Mouse (Mus musculus) neural tube, embryonic 11.5 days (tissue): ENCODE results near the gene Fam19a5. TPM values are rescaled to one million over a fixed set of nuclear protein-coding genes. Genes with fewer than 3 reads are reported as not detected.
A peak's percentile ranks its signal among the peaks of the same experiment; 100 is the strongest.

Experiments
- ATAC-seq: fragments of 200-750 bp; cut with Nextera tagmentation; 2 replicates; pipeline ENCODE4 v1.8.0; 2017; ENCODE audit warnings: moderate number of reproducible peaks, mild to moderate bottlenecking, moderate TSS enrichment, moderate library complexity; ENCODE audit not compliant: insufficient read depth, low FRiP score, low TSS enrichment
- DNase-seq: peaks from one replicate; pipeline ENCODE4 v3.0.0-alpha.2; 2015; ENCODE audit warnings: low spot score
- H3K27ac ChIP-seq: fragments of 300-500 bp; sonication (generic); 2 replicates; pipeline ENCODE4 v1.5.1; 2014; ENCODE audit warnings: low read depth, mild to moderate bottlenecking, low read length
- H3K27me3 ChIP-seq: fragments of 300-500 bp; sonication (generic); 2 replicates; pipeline ENCODE4 v1.6.1; 2014; ENCODE audit warnings: mild to moderate bottlenecking, low read length, mixed read lengths; ENCODE audit not compliant: control insufficient read depth, insufficient read depth
- H3K36me3 ChIP-seq: fragments of 300-500 bp; sonication (generic); 2 replicates; pipeline ENCODE4 v1.6.1; 2014; ENCODE audit warnings: mild to moderate bottlenecking, low read length, moderate library complexity, mixed read lengths; ENCODE audit not compliant: control insufficient read depth, insufficient read depth
- H3K4me1 ChIP-seq: fragments of 300-500 bp; sonication (generic); 2 replicates; pipeline ENCODE4 v1.6.1; 2014; ENCODE audit warnings: low read length, mixed read lengths; ENCODE audit not compliant: control insufficient read depth, insufficient read depth
- H3K4me2 ChIP-seq: fragments of 300-500 bp; sonication (generic); 2 replicates; pipeline ENCODE4 v1.6.1; 2014; ENCODE audit warnings: low read depth, mild to moderate bottlenecking, moderate library complexity
- H3K4me3 ChIP-seq: fragments of 300-500 bp; sonication (generic); 2 replicates; pipeline ENCODE4 v1.5.1; 2014; ENCODE audit warnings: low read depth, low read length
- H3K9ac ChIP-seq: fragments of 300-500 bp; sonication (generic); 2 replicates; pipeline ENCODE4 v1.6.1; 2014; ENCODE audit warnings: mild to moderate bottlenecking, low read length
- H3K9me3 ChIP-seq: fragments of 300-500 bp; sonication (generic); 2 replicates; pipeline ENCODE4 v1.6.1; 2016; ENCODE audit warnings: low read length; ENCODE audit not compliant: control insufficient read depth
- WGBS: fragments of 180-500 bp; shearing (Covaris S2); extraction: QIAGEN DNeasy Blood & Tissue Kit; methylation state at CpG from one replicate; pipeline ENCODE4 v1.1.7; 2014; 5-methylcytosine and 5-hydroxymethylcytosine counted together
- polyA plus RNA-seq: library from polyadenylated mRNA; unstranded; fragments of >200 nt; fragmentation: Nextera tagmentation; extraction: Ambion mirVana; gene quantifications from 2 replicates; pipeline ENCODE4 v1.2.1, GENCODE M21; 2014

The Fam19a5 gene
- polyA plus RNA-seq, 1 experiment from 2014 or later = 9.4 TPM

GRCm38 (mm10) chr15:87598636-87599035 is 54.5 kb downstream of the Fam19a5 start:
- WGBS = 93% methylated on average over 4 of the region's 4 CpGs
- H3K27ac ChIP-seq = no peak overlapping the region
- H3K4me1 ChIP-seq = no peaks in the 10 kb centered on the region
- H3K27me3 ChIP-seq = no peaks in the 10 kb centered on the region
- no peak for ATAC-seq
- H3K4me2 ChIP-seq = no peak overlapping the region
- DNase-seq = no peak
- H3K9me3 ChIP-seq = no peaks in the 10 kb centered on the region
- H3K36me3 ChIP-seq = no peaks in the 10 kb centered on the region
- H3K4me3 ChIP-seq = no peak overlapping the region
- no peak overlapping the region for H3K9ac ChIP-seq

DNA sequence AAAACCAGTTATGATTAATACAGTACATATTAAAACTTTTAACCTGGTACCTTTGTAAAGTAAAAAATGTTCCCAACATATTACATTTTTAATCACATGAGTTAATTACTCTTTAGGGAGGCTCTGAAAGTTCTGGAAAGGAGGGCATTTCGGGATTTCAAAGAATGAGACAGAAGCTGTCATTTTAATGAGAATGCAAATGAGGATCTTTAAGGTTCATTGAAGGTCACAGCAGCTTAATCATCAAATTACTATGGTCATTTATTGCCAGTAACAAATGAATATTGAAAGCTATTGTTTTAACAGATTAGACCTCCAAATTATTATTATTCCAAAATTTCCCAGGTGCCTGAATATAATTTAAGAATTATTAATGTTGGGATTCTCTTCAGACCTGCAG is 59.2 kb downstream of the Fam19a5 start:
- no peak for DNase-seq
- H3K9me3 ChIP-seq = no peaks in the 10 kb centered on the region
- H3K36me3 ChIP-seq = no peaks in the 10 kb centered on the region
- no peak overlapping the region for H3K9ac ChIP-seq
- H3K4me3 ChIP-seq = no peak overlapping the region
- 57% methylated on average over 1 of the region's 1 CpGs for WGBS
- no peak for ATAC-seq
- H3K27me3 ChIP-seq = no peaks in the 10 kb centered on the region
- no peak overlapping the region for H3K4me2 ChIP-seq
- H3K4me1 ChIP-seq = no peaks in the 10 kb centered on the region
- H3K27ac ChIP-seq = no peak overlapping the region

DNA sequence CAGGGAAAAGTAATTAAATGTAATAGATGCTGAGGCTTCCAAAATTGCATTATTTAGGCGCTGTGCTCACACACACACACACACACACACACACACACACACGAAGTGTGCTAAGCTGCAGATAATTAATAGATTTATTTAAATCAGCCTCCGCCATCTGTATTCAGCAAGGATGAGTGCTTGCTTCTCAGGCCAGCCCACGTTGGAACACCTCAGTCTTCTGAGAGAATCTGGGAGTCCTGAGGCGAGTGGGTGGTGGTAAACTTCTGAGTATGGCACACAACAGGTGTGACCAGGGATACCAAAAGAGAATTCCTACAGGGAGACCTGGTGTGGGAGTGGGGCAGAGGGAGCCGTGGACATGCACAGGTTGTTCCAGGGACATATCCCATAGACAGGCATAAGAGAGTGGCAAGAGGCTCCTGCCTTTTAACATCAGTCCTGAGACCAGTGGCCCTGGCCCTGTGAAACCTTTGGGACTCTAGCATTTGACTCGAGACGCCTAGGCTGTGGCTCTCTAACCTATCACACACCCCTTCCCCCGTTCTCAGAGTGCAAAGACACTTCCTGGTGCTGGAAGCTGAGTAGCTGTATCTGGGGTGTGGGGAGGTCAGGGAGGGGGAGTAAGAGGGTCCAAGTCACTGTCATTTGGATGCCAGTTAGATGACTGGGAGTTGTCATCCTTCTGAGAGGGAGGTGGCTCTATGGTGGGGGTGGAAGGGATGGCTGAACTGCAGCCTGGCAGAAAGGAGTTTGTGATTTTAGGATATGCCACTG is 61.6 kb downstream of the Fam19a5 start:
- Histone ChIP-seq H3K9ac (no peak overlapping the region; the same call in 1 of the 2 replicates), H3K27ac (no peak overlapping the region), H3K4me2 (no peak overlapping the region), H3K36me3 (no peaks in the 10 kb centered on the region), H3K4me1 (no peaks in the 10 kb centered on the region), H3K4me3 (no peak overlapping the region), H3K9me3 (no peaks in the 10 kb centered on the region), H3K27me3 (no peaks in the 10 kb centered on the region)
- DNase-seq (no peak), ATAC-seq (no peak)
- 67% methylated on average over 9 of the region's 9 CpGs for WGBS

GRCm38 (mm10) chr15:87606702-87607101 is 62.6 kb downstream of the Fam19a5 start:
- Histone ChIP-seq H3K9ac (no peak overlapping the region), H3K4me3 (no peak overlapping the region), H3K27me3 (no peaks in the 10 kb centered on the region), H3K4me1 (no peaks in the 10 kb centered on the region), H3K9me3 (no peaks in the 10 kb centered on the region), H3K36me3 (no peaks in the 10 kb centered on the region), H3K4me2 (no peak overlapping the region), H3K27ac (no peak overlapping the region)
- DNase-seq (no peak), ATAC-seq (no peak)
- 92% methylated on average over 10 of the region's 10 CpGs for whole genome bisulfite sequencing

- no peak for ATAC-seq
- no peak overlapping the region for H3K9ac ChIP-seq
- H3K36me3 ChIP-seq = no peaks in the 10 kb centered on the region
- H3K4me1 ChIP-seq = no peaks in the 10 kb centered on the region
- H3K27ac ChIP-seq = no peak overlapping the region
- no peaks in the 10 kb centered on the region for H3K27me3 ChIP-seq
- WGBS = 70% methylated on average over 1 of the region's 1 CpGs
- no peak for DNase-seq
- no peak overlapping the region for H3K4me2 ChIP-seq
- no peaks in the 10 kb centered on the region for H3K9me3 ChIP-seq
- H3K4me3 ChIP-seq = no peak overlapping the region
These were observed 65.1 kb downstream of the Fam19a5 start for GRCm38 (mm10) chr15:87609236-87609635.

- Histone ChIP-seq H3K4me3 (peak overlapping the region; percentile 73), H3K27ac (peak overlapping the region; percentile 70), H3K9ac (peak overlapping the region; percentile 80), H3K9me3 (no peaks in the 10 kb centered on the region), H3K4me1 (peaks cover 11% of the 10 kb centered on the region), H3K4me2 (peak overlapping the region; percentile 94), H3K36me3 (no peaks in the 10 kb centered on the region), H3K27me3 (no peaks in the 10 kb centered on the region)
- peak; percentile 92 for DNase-seq
- under 1% methylated on average over 51 of the region's 86 CpGs for WGBS
- ATAC-seq = peak; percentile 78
These were observed 80.0 kb downstream of the Fam19a5 start for GRCm38 (mm10) chr15:87623966-87624609.

DNA sequence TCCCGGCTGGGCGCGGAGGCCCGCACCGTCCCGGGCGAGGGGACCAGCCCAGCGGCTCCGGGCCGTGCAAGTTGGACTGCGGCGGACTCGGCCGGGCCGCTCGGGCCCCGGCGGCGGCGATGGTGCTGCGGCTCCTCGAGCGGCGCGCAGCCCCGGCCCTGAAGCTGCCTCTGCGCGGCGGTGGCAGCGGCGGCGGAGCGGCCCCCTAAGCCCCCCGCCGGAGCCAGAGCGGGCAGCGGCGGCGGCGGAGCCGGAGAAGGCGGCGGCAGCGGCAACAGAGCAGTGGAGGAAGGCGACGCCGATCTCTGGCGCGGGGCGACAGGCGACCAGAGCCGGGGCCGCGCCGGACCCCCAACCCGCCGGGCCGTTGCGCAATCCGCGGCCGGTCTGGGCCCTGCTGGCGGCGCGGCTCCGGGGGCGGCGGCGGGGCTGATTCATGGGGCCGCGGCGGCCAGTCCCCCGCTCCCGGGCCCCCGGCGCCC is 80.6 kb downstream of the Fam19a5 start:
- WGBS = 0% methylated on average over 28 of the region's 76 CpGs
- peak; percentile 58 for DNase-seq
- peak overlapping the region; percentile 80 for H3K9ac ChIP-seq

DNA sequence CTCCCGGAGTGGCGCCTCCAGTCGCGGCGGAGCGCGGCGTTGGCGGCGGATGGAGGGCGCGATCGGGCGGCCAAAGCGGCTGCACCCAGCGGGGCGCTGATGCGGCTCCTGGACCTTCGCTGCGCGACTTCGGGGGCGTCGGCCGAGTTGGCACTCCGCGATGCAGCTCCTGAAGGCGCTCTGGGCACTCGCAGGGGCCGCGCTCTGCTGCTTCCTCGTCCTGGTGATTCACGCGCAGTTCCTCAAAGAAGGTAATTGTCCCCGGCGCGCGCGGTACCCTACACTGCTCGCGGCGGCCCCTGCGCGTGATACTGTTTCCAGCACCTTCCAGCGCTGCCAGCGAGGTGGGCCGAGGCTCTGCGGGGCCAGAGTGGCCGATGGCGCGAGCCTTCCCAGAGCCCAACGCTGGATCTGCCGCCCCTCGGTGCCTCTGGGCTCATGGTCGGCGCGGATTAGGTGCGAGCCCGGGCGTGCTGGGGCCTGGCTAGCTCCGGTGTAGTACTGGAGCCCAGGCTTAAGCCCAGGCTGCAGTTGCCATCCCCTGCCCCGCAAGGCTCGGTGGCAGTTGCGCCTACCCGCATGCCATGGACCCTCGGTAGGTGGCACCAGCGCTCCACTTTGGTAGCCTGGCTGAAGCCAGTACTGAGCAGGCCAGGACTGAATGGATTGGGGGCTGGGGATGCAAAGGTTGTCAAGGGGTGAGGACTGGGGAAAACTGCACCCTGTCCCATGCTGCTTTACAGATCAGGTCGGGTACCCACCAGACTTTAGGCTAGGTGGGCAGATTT is 81.3 kb downstream of the Fam19a5 start:
- ATAC-seq = peak; percentile 80
- Histone ChIP-seq H3K4me2 (peak overlapping the region; percentile 94), H3K27ac (peak overlapping the region; percentile 60; the same call in 1 of the 2 replicates), H3K4me1 (peaks cover 11% of the 10 kb centered on the region), H3K27me3 (no peaks in the 10 kb centered on the region), H3K9ac (peak overlapping the region; percentile 80), H3K36me3 (no peaks in the 10 kb centered on the region), H3K4me3 (peak overlapping the region; percentile 73), H3K9me3 (no peaks in the 10 kb centered on the region)
- WGBS = under 1% methylated on average over 56 of the region's 68 CpGs
- peak; percentile 93 for DNase-seq

More for the DNA sequence above, 80.6 kb downstream of the Fam19a5 start:
- peak overlapping the region; percentile 70 for H3K27ac ChIP-seq
- H3K27me3 ChIP-seq = no peaks in the 10 kb centered on the region
- no peaks in the 10 kb centered on the region for H3K9me3 ChIP-seq
- H3K36me3 ChIP-seq = no peaks in the 10 kb centered on the region
- ATAC-seq = peak; percentile 31; the same call in 1 of the 2 replicates
- H3K4me1 ChIP-seq = peaks cover 11% of the 10 kb centered on the region
- peak overlapping the region; percentile 94 for H3K4me2 ChIP-seq
- H3K4me3 ChIP-seq = peak overlapping the region; percentile 73
